Mouse (Mus musculus): Measurements from ENCODE around the gene Olfr906. TPM values are rescaled to one million over a fixed set of nuclear protein-coding genes. Genes with fewer than 3 reads are reported as not detected.

The Olfr906 gene
- not detected in 2 replicates for polyA plus RNA-seq (2012; ENCODE audit: insufficient read depth, insufficient read length, low replicate concordance, missing spikeins)

DNA sequence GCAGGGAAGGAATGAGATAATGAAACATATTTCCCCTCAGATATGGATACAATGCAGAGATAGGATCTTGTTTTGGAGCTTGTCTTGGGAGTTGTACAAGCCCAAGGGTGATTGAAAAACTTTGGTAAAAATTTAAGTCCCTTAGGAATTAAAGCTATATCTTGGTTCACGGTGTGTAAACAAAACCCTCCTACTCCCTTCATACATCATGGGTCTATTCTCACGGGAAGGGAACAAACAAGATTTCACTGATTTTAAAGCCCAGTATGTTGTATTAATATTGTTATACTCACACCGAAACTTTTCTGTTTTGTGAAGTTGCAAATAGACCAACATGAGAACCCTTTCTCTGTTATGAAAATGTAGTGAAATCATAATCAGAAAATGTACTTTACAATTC is at the start of gene Olfr906:
TSS of gene Olfr906 (plus strand) at position 301 of the 400 bp plus-strand sequence.
- no peak within 1 kb of the TSS for H3K27ac ChIP-seq (ENCODE audit: insufficient read depth, low read depth, low read length)
- 91% methylated on average over 3 of the region's 3 CpGs for WGBS
- H3K4me1 ChIP-seq (ENCODE audit: control insufficient read depth, insufficient read depth, low read length) = no peaks in the 10 kb centered on the region
- no peak within 1 kb of the TSS for H3K4me3 ChIP-seq (ENCODE audit: insufficient read depth, low read depth, low read length)
- TF ChIP-seq CTCF (IDR thresholded peaks at IDR 0.05; ENCODE audit: insufficient read depth, low read depth, low read length) (no peak), POLR2A (IDR thresholded peaks at IDR 0.05; ENCODE audit: insufficient read depth, low read depth, low read length) (no peak)

DNA sequence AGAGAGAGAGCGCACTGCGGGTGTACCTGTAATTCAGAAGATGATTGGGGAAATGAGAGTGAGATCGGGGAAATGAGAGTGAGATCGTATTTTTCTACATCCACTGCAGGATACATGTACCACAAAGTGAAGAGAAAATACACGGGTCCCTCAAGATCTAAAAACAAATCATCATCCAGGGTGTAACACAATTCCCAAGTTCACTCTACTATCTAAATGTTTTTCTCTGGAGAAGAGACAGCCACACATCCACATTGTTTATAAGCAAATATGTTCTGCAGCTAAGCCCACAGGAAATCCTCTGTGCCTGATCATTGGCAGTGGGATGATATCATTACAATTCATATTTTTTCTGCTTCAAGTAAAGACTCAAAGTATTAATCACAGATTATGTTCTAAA is 39.5 kb upstream of the Olfr906 start, which contains the start of gene Olfr902:
TSS of gene Olfr902 (plus strand) at position 301 of the 400 bp plus-strand sequence.
- 93% methylated on average over 5 of the region's 5 CpGs for WGBS

DNA sequence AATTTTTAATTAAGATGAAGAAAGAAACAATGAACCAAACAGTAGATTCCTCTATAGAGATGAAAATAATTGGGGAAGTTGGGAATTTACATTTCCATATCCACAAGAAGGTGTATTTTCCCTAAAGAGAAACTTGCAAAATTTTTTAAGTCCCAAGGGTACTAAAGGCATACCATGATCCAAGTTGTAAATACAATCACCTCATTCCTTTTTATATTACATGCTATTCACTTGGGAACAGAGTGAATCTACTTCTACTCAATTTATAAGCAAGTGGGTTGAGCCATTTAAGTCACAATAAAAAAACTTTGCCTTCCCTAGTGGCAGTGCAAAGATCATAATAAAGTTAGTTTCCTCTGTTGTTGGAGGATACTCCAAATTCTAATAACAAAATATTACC is 24.0 kb upstream of the Olfr906 start, which contains the start of gene Olfr904:
TSS of gene Olfr904 (plus strand) at position 301 of the 400 bp plus-strand sequence.
- H3K4me1 ChIP-seq (ENCODE audit: control insufficient read depth, insufficient read depth, low read length) = no peaks in the 10 kb centered on the region
- TF ChIP-seq POLR2A (IDR thresholded peaks at IDR 0.05; ENCODE audit: insufficient read depth, low read depth, low read length) (no peak), CTCF (IDR thresholded peaks at IDR 0.05; ENCODE audit: insufficient read depth, low read depth, low read length) (no peak)
- H3K27ac ChIP-seq (ENCODE audit: insufficient read depth, low read depth, low read length) = no peak within 1 kb of the TSS
- no peak within 1 kb of the TSS for H3K4me3 ChIP-seq (ENCODE audit: insufficient read depth, low read depth, low read length)

More for the DNA sequence above, 39.5 kb upstream of the Olfr906 start, which contains the start of gene Olfr902:
- H3K4me1 ChIP-seq (ENCODE audit: control insufficient read depth, insufficient read depth, low read length) = no peaks in the 10 kb centered on the region
- TF ChIP-seq CTCF (IDR thresholded peaks at IDR 0.05; ENCODE audit: insufficient read depth, low read depth, low read length) = no peak
- no peak for TF ChIP-seq POLR2A (IDR thresholded peaks at IDR 0.05; ENCODE audit: insufficient read depth, low read depth, low read length)
- H3K4me3 ChIP-seq (ENCODE audit: insufficient read depth, low read depth, low read length) = no peak within 1 kb of the TSS
- no peak within 1 kb of the TSS for H3K27ac ChIP-seq (ENCODE audit: insufficient read depth, low read depth, low read length)

DNA sequence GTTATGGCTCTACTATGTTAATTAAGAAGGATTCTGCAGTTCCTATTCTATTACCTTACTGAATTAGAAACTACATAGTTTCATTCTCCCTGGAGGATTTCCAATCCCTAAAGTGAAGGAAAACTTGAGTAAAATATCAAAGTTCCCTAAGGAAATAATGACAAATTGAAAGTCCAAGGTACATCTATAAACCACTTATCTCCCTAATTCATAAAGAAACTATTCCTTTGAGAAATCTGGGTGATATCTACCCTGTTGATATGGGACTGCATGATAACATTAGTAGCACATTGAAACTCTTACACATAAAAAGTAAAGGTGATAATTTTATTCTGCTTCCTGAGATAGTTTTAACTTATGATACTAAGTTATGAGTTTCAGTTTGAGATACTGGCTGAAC is 16.1 kb upstream of the Olfr906 start, which contains the start of gene Olfr905:
TSS of gene Olfr905 (plus strand) at position 301 of the 400 bp plus-strand sequence.
- no peak within 1 kb of the TSS for H3K4me3 ChIP-seq (ENCODE audit: insufficient read depth, low read depth, low read length)
- H3K4me1 ChIP-seq (ENCODE audit: control insufficient read depth, insufficient read depth, low read length) = no peaks in the 10 kb centered on the region
- no peak within 1 kb of the TSS for H3K27ac ChIP-seq (ENCODE audit: insufficient read depth, low read depth, low read length)
- TF ChIP-seq CTCF (IDR thresholded peaks at IDR 0.05; ENCODE audit: insufficient read depth, low read depth, low read length) (no peak), POLR2A (IDR thresholded peaks at IDR 0.05; ENCODE audit: insufficient read depth, low read depth, low read length) (no peak)

DNA sequence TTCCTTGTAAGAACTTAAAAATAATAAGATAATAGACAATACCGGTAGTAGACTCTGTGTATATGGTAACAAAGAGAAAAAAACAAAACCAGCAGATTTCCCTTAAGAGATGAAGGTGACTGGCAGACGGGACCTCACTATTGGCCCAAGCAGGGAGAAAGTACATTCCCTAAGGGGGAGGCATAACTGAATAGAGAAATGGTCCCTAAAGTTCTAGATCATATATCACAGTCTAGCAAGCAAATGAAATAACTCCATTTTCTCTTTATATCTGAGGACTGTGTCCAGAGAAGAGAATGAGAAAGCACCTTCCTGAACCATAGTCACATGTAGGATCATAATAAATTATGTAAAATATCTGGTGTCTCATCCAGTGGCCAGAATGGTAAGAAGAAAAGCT is 8.6 kb downstream of the Olfr906 start, which contains the start of gene Olfr907:
TSS of gene Olfr907 (plus strand) at position 301 of the 400 bp plus-strand sequence.
- Histone ChIP-seq H3K4me1 (ENCODE audit: control insufficient read depth, insufficient read depth, low read length) (no peaks in the 10 kb centered on the region), H3K4me3 (ENCODE audit: insufficient read depth, low read depth, low read length) (no peak within 1 kb of the TSS), H3K27ac (ENCODE audit: insufficient read depth, low read depth, low read length) (no peak within 1 kb of the TSS)
- no peak for TF ChIP-seq POLR2A (IDR thresholded peaks at IDR 0.05; ENCODE audit: insufficient read depth, low read depth, low read length)
- TF ChIP-seq CTCF (IDR thresholded peaks at IDR 0.05; ENCODE audit: insufficient read depth, low read depth, low read length) = no peak
- 81% methylated on average over 2 of the region's 2 CpGs for WGBS

DNA sequence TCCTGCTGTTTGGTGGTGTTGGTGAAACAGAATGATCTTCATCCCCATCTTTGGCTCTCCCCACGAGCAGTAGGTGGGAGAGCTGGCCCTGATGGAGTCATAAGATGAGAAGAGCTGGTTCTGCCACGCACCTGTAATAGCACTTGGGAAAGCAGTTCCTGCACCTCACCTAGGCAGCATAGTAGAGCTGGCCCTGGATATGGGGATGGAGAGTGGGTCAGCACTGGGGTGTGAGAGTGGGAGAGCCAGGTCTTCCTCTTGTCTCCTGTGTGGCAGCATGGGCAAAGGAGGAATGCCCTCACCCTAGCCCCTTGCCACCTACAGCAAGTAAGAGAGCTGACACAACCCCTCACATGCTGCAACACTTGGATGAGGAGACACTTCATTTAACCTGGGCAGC is 25.5 kb downstream of the Olfr906 start:
- Histone ChIP-seq H3K27ac (ENCODE audit: insufficient read depth, low read depth, low read length) (no peak overlapping the region), H3K4me3 (ENCODE audit: insufficient read depth, low read depth, low read length) (no peak overlapping the region), H3K4me1 (ENCODE audit: control insufficient read depth, insufficient read depth, low read length) (no peaks in the 10 kb centered on the region)
- TF ChIP-seq CTCF (IDR thresholded peaks at IDR 0.05; ENCODE audit: insufficient read depth, low read depth, low read length) = no peak
- TF ChIP-seq POLR2A (IDR thresholded peaks at IDR 0.05; ENCODE audit: insufficient read depth, low read depth, low read length) = no peak
- 64% methylated on average over 2 of the region's 2 CpGs for WGBS

DNA sequence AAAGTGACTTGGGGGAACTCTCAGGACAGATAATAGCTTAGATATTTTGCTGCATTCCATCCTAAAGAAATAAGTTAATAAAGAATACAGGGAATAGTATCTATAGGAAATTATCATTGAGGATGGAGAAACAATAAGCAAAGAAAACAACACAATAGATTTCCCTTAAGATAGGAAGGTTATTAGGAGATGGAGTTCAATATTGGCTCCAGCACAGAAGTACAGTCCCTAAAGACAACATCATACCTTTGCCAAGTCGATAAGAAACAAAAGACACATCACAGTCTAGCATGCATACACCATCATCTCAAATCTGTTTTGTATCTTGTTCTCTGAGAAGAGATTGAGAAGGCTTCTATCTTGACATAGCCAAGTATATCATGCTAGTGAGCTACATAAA is 34.4 kb downstream of the Olfr906 start, which contains the start of gene Olfr911-ps1:
TSS of gene Olfr911-ps1 (plus strand) at position 301 of the 400 bp plus-strand sequence.
- Histone ChIP-seq H3K4me3 (ENCODE audit: insufficient read depth, low read depth, low read length) (no peak within 1 kb of the TSS), H3K4me1 (ENCODE audit: control insufficient read depth, insufficient read depth, low read length) (no peaks in the 10 kb centered on the region), H3K27ac (ENCODE audit: insufficient read depth, low read depth, low read length) (no peak within 1 kb of the TSS)
- WGBS = 60% methylated on average over 1 of the region's 1 CpGs
- no peak for TF ChIP-seq CTCF (IDR thresholded peaks at IDR 0.05; ENCODE audit: insufficient read depth, low read depth, low read length)
- TF ChIP-seq POLR2A (IDR thresholded peaks at IDR 0.05; ENCODE audit: insufficient read depth, low read depth, low read length) = no peak

DNA sequence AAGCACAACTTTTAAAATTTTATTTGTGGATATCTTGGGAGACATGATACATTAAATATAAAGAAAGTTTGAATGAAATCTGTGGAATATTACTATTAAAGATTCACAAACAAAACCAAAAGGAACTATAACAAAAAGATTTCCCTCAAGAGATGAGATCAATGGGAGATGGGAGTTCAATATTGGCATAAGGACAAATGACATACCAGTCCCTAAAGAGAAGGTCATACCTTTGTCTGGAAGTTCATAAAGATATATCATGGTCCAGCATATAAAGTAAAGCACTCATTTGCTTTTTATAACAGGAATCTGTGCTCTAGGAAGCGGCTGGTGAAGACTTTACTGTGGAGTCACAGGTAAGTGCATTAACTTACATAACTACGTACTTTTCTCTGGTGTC is 50.7 kb downstream of the Olfr906 start, which contains the start of gene Olfr910:
TSS of gene Olfr910 (plus strand) at position 301 of the 400 bp plus-strand sequence.
- Histone ChIP-seq H3K4me1 (ENCODE audit: control insufficient read depth, insufficient read depth, low read length) (no peaks in the 10 kb centered on the region), H3K27ac (ENCODE audit: insufficient read depth, low read depth, low read length) (no peak within 1 kb of the TSS), H3K4me3 (ENCODE audit: insufficient read depth, low read depth, low read length) (no peak within 1 kb of the TSS)
- no peak for TF ChIP-seq CTCF (IDR thresholded peaks at IDR 0.05; ENCODE audit: insufficient read depth, low read depth, low read length)
- no peak for TF ChIP-seq POLR2A (IDR thresholded peaks at IDR 0.05; ENCODE audit: insufficient read depth, low read depth, low read length)
- 91% methylated on average over 2 of the region's 2 CpGs for WGBS

Other genes starting within 250 kb of the Olfr906 start
- not detected in 2 replicates for gene Olfr143, start 234.3 kb upstream of the Olfr906 start, polyA plus RNA-seq (2012; ENCODE audit: insufficient read depth, insufficient read length, low replicate concordance, missing spikeins)
- not detected in 2 replicates for gene Olfr895, start 219.2 kb upstream of the Olfr906 start, polyA plus RNA-seq (2012; ENCODE audit: insufficient read depth, insufficient read length, low replicate concordance, missing spikeins)
- gene Olfr896-ps1, start 196.0 kb upstream of the Olfr906 start, polyA plus RNA-seq (2012; ENCODE audit: insufficient read depth, insufficient read length, low replicate concordance, missing spikeins) = not detected in 2 replicates
- gene Olfr25, start 158.0 kb upstream of the Olfr906 start, polyA plus RNA-seq (2012; ENCODE audit: insufficient read depth, insufficient read length, low replicate concordance, missing spikeins) = not detected in 2 replicates
- not detected in 2 replicates for gene Olfr898, start 138.7 kb upstream of the Olfr906 start, polyA plus RNA-seq (2012; ENCODE audit: insufficient read depth, insufficient read length, low replicate concordance, missing spikeins)
- not detected in 2 replicates for gene Olfr250, start 120.2 kb upstream of the Olfr906 start, polyA plus RNA-seq (2012; ENCODE audit: insufficient read depth, insufficient read length, low replicate concordance, missing spikeins)
- gene Olfr251, start 110.0 kb upstream of the Olfr906 start, polyA plus RNA-seq (2012; ENCODE audit: insufficient read depth, insufficient read length, low replicate concordance, missing spikeins) = not detected in 2 replicates
- gene Olfr147, start 85.4 kb upstream of the Olfr906 start, polyA plus RNA-seq (2012; ENCODE audit: insufficient read depth, insufficient read length, low replicate concordance, missing spikeins) = not detected in 2 replicates
- not detected in 2 replicates for gene Olfr901, start 57.6 kb upstream of the Olfr906 start, polyA plus RNA-seq (2012; ENCODE audit: insufficient read depth, insufficient read length, low replicate concordance, missing spikeins)
- gene Olfr902, start 39.4 kb upstream of the Olfr906 start, polyA plus RNA-seq (2012; ENCODE audit: insufficient read depth, insufficient read length, low replicate concordance, missing spikeins) = not detected in 2 replicates
- gene Olfr904, start 23.9 kb upstream of the Olfr906 start, polyA plus RNA-seq (2012; ENCODE audit: insufficient read depth, insufficient read length, low replicate concordance, missing spikeins) = not detected in 2 replicates
- not detected in 2 replicates for gene Olfr905, start 16.0 kb upstream of the Olfr906 start, polyA plus RNA-seq (2012; ENCODE audit: insufficient read depth, insufficient read length, low replicate concordance, missing spikeins)
- gene Olfr907, start 8.7 kb downstream of the Olfr906 start, polyA plus RNA-seq (2012; ENCODE audit: insufficient read depth, insufficient read length, low replicate concordance, missing spikeins) = not detected in 2 replicates
- not detected in 2 replicates for gene Olfr911-ps1, start 34.5 kb downstream of the Olfr906 start, polyA plus RNA-seq (2012; ENCODE audit: insufficient read depth, insufficient read length, low replicate concordance, missing spikeins)
- not detected in 2 replicates for gene Olfr910, start 50.8 kb downstream of the Olfr906 start, polyA plus RNA-seq (2012; ENCODE audit: insufficient read depth, insufficient read length, low replicate concordance, missing spikeins)
- gene Olfr912, start 93.1 kb downstream of the Olfr906 start, polyA plus RNA-seq (2012; ENCODE audit: insufficient read depth, insufficient read length, low replicate concordance, missing spikeins) = not detected in 2 replicates
- not detected in 2 replicates for gene Olfr913, start 105.7 kb downstream of the Olfr906 start, polyA plus RNA-seq (2012; ENCODE audit: insufficient read depth, insufficient read length, low replicate concordance, missing spikeins)
- gene Olfr914, start 118.0 kb downstream of the Olfr906 start, polyA plus RNA-seq (2012; ENCODE audit: insufficient read depth, insufficient read length, low replicate concordance, missing spikeins) = not detected in 2 replicates
- gene Olfr916, start 172.8 kb downstream of the Olfr906 start, polyA plus RNA-seq (2012; ENCODE audit: insufficient read depth, insufficient read length, low replicate concordance, missing spikeins) = not detected in 2 replicates
- not detected in 2 replicates for gene Olfr917, start 178.8 kb downstream of the Olfr906 start, polyA plus RNA-seq (2012; ENCODE audit: insufficient read depth, insufficient read length, low replicate concordance, missing spikeins)
- gene Olfr918, start 187.5 kb downstream of the Olfr906 start, polyA plus RNA-seq (2012; ENCODE audit: insufficient read depth, insufficient read length, low replicate concordance, missing spikeins) = not detected in 2 replicates
- not detected in 2 replicates for gene Olfr919, start 216.6 kb downstream of the Olfr906 start, polyA plus RNA-seq (2012; ENCODE audit: insufficient read depth, insufficient read length, low replicate concordance, missing spikeins)
- not detected in 2 replicates for gene Vwa5a, start 231.2 kb downstream of the Olfr906 start, polyA plus RNA-seq (2012; ENCODE audit: insufficient read depth, insufficient read length, low replicate concordance, missing spikeins)